Mouse (Mus musculus): ENCODE results near the gene Treh.
A peak's percentile ranks its signal among the peaks of the same experiment; 100 is the strongest.

Treh gene

DNA sequence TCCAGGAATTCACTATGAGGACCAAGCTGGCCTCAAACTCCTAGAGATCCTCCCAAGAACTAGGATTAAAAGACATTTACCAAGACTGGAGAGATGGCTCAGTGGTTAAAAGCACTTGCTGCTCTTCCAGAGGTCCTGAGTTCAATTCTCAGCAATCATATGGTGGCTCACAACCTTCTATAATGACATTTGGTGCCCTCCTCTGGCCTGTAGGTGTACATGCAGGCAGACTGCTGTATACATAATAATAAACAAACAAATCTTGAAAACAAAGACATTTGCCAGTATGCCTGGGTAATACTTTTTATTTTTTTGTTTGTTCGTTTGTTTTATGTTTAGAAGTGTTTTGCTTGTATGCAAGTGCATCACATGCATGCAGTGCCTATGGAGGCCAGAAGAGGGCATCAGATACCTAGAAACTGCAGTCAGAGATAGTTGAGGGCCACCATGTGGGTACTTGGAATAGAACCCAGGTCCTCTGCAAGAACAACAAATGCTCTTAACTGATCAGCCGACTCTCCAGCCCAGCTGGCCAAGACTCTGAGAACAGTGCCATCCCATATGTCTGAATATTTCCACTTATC, 5.3 kb downstream of the Treh start:
- DNase-seq: no peak

DNA sequence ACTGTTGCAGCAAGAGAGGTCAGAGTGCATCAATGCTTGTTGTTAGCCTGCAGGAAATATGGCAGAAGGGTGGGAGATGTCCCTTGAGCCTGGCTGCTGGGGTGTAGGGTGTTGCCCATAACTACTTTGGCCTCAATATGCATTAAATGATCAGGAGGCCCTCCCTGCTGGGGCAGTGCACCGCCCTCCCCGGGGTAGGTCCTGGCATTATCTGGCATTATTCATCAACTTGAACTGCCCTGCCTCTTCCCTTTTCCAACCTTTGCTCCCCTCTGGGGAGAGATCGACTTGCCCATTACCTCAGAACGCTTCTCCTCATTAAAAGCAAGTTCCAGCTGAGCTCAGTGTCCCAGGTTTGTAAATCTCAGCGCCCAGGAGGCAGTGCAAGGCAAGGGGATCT, 6.5 kb downstream of the Treh start:
- DNase-seq: no peak

DNA sequence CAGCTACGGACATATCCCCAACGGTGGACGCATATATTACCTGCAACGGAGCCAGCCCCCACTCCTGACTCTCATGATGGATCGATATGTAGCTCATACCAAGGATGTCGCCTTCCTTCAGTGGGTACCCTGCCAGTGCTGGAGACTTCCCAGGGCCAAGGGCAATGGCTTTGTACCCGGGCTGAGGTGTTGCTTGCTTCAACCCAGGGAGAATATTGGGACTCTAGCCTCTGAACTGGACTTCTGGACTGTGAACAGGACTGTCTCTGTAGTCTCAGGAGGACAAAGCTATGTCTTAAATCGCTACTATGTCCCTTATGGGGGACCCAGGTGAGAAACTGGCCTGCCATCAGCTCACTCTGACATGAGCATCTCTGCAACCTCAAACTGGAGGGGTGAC, 10.0 kb downstream of the Treh start:
- no peak for DNase-seq

DNA sequence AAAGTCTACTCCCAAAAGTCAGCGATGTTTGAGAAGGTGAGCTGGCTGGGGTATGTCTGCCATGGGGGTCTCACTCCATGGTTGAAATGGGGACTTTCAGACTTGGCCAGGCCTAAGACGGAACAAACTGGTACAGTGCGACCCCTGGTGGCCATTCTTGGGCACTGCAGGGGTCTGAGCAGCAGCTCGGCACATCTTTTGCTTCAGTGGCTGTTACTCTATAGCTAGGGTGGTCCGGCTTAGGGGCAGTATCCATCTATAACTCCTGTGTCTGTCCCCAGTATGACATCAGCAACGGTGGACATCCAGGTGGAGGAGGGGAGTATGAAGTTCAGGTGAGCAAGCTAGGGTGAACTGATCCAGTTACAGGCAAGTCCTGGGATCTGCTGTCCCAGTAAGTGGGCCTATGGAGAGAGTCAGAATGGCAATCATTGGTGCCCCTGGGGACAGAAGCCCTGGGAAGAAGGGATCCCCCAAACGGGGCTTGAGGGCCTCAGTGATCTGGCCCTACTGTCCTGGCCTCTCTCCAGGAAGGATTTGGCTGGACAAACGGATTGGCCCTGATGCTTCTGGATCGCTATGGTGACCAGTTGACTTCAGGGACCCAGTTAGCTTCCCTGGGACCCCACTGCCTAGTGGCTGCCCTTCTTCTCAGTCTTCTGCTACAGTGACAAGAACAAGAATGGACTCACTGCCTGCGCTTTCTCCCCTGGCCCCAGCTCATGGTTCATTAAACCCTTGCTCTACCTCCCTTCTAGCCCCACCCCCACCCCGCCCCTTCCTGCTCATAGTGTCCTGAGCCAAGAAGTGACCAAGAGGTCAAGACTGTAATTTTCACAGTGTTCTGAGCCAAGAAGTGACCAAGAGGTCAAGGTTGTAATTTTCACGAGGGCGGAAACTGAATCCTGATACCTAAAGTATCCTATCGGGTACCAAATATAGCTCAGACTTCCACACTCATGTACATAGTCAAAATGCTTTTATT, 12.6 kb downstream of the Treh start:
- peak; percentile 68 to 72 for DNase-seq

DNA sequence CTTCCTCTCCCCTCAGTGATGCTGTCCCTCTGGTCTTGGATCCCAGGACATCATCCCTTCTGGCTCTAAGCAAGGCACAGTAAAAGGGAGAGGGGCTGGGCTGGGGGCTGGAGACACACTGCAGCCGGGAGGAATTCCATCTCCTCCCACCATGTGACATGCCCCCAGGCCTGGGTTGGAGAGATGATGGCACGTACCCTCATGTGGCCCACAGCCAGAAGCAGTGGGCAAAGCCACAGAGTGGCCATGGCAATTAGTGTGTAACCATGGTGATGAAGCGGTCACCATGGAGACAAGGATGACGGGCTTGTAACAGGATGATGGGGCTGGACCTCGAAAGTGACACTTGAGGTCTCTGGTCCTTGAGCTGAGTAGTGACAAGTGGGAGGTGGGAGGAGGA, 13.6 kb downstream of the Treh start:
- no peak for DNase-seq

DNA sequence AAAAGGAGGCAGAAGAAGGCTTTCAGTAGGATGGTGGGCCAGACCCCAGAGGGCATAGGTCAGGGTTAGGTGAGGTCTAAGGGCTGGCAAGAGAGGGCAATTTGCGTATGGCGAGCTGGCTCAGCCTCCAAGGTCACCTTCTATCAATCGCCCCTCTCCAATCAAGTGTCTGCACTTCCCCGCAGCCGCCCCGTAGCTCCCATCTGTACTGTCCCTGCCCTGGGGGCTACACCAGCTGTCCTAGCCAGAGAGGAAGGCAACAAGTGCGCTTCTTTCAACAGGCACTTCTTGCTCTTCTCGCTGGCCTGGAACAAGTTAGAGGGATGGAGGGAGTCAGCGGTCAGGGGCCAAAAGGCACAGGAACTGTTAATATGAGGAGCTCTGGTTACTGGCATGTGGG, 15.0 kb downstream of the Treh start:
- no peak for DNase-seq

DNA sequence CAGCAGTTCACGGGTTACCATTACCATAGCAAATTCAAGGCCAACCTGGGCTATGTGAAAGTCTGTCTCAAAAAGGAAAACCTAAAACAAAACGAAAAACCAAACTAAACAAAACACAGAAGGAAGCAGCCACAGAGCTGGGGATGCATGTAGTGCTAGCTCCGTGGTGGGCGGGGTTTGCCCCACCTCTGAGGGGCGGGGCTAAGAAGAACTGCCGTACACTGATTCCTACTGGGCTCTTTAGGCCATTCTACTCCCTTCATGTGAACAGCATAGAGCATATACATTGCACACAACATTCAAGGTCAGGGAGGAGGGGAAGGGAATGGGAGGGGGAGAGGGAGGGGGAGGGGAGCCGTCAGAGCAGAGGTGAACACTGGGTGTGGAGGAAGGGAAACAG, 17.6 kb downstream of the Treh start:
- DNase-seq: peak; percentile 54 to 59

DNA sequence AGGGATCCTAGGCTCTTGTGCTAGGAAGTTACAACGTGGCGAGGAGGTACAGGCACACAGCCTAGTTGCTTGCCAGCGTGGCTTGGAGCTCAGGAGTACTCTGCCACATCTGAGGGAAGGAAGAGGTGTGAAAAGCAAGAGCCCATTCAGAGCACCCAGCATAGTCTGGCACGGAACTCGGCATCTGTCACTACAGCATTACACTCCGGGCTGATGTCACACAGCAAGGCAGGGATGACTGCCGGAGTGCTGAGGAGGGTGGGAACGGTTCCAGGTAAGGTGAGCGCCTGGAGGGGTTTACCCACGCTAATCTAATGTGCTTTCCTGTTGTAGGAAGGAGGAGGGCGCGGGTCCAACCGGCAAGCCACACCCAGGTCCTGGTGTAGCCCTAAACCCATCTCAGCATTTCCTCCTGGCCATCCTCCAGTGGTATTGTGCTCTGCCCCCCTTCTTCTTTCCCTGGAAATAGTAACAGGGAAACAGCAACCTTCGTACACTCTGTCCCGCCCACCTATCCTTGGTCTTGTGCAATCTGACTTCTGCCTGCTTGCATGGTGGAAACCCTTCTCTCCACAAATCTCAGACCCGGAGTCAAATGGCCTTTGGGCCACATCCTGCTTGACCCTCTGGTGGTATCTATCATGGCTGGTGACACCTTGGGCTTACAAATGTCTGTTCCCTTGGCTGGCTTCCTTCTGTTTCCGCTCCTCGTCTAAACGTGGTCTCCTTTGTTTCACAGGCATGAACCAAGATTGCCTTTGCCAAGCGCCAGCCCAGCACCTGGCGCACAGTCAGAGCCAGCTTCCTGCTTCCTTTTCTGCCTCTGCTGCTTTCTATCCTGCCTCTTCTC, 18.9 kb downstream of the Treh start:
- DNase-seq: peak; percentile 41 to 47

DNA sequence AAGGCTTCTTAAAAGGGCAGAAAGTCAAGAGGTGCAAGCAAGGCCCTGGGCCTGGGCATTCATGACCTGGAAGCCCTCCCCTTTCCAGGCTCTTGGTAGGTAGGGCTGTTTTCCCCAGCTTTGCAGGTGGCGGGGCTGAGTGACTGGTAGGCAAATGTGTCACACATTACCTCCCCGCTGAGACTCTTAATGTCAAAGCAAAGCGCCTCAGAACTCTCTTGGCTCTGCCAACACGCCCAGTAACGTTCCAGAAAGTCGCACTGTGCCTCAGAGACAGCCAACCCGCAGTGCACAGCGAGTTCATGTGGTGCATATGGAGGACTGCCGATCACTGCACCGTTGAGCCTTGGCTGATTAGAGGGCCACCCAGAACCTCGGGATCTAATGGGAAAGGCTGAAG, 20.0 kb downstream of the Treh start:
- DNase-seq: no peak

DNA sequence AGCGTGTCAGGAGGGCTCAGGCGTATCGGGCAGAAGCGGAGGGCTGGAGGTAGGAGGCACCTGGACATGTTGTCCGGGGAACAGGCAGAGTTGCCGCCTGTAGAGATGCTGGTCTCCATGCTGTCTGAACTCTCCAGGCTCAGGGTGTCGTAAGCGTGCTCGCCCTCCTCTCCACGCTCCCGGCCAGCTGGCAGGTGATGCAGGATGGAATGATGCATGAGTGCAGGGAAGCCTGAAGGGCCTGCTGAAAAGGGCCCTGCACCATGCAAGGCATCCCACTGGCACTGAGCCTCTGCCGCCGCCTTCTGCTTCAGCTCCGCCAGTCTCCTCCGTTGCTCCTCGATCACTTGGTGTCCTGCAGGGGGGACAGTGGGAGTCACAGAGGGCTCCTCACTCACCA, 24.8 kb downstream of the Treh start:
- DNase-seq: no peak

DNA sequence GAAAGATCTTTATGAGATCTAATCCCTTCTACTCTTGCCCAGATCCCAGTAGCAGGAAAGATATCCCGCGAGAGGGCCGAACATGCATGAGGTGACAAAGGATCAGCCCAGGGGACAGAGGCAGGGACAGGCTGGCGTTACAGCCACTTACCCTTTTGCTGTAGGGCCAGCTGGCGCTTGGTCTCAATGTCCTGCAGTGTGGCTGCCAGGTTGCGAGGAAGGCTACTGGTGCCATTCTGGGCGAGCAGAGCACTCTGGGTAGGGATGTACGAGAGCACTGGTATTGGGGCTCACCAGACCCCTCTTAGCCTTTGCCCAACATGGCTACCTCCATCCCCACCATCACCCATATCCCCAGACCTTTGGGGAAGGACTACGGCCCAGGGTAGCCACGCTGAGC, 26.2 kb downstream of the Treh start:
- no peak for DNase-seq

DNA sequence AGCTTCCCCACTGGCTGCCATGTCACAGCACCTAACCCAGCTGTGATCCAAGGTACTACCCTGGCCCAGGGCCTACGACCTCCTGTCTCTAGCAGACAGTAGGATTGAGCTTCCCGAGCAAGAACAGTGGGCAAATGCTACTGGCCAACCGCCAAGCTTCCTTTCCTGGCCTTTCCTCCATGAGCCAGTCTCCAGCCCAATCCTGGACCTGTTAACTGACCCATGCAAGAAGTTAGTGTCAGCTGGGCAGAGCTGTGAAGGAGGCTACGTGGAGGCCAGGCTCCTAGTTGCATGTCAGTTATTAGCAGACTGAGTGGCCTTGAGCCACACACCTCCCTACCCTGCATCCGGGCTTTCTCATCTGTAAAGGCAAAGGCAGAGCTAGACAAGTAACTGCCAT, 26.7 kb downstream of the Treh start:
- no peak for DNase-seq

DNA sequence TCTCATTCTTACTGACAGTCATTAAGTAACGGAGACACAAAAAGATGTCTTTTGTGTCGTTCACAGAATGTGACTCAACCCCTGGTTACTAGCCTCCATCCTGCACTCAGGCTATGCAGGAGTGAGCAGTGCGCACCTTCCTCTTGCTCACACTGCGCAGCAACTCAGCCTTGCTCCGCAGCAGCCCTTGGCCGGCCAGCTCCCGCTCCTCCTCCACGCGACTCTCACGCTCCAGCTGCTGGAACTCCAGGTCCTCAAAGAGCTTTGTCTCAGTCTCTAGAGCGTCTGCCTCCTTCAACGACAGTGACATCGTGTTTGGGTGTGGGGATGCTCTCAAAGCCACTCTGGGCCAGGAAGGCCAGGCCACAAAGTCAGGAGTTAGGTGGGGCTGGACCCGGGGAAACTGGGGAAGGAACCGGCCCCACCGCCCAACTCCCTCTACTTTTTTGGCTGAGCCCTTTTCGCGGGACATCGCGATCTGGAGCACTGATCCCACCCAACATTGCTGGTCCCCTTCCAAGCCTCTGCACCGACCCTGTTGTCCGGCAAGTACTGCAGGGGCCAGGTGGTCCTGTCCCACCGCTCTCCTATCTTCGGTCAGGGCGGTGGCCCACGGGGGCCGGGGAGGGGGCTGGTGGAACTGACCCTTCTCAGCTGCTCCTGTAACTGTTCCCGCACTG, 34.9 kb downstream of the Treh start:
- no peak for DNase-seq

DNA sequence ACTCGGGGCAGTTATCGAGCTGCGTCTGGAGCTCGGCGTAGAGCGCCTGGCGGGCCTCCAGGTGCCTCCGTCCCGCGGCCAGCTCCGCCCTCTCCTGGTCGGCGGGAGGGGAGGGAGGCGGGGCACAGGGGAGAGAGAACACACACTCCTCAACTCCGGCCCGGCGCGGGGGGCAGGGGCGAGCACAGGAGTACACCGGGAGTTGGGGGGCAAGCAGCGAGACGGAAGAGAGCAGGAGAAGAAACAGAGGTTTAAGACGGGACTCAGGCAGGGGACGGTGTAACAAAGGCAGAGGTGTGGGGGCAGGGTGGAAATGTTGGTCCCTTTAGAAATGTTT, 35.4 kb downstream of the Treh start:
- peak; percentile 74 to 80 for DNase-seq

DNA sequence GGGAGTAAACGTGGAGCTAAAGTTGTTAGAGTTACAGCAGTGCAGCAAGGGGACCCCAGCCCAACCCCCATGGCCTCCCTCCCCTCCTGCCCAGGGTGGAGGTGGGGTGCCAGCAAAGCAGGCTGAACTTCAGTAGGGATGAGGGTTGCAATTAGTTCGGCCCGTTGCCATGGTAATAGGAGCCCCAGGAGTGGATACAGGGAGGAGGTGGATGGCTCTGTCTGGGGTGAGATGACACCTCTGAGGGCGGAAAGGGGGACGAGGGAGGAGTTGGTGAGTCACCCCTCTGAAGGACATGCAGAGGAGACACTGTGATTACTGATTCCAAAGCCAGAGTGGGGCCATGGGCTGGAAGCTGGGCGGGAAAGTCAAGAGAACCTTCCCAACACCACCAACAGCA, 35.9 kb downstream of the Treh start:
- DNase-seq: no peak

DNA sequence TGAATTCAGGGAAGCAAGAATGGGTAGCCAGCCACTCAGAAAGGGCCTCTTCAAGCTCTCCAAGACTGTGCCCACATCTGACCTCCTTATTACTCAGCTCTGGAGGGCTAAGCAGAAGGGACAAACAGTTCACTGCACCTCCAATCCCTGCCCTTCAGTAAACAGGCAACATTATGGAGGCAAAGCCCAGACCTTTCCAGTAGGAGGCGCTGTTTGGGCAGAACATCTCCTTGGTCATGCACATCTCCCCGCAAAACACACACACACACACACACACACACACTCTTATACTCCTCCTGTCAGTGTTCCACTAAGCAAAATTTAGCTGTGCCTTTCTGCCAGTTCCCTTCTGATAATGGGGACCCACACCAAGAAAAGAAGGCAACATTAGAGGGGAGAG, 36.6 kb downstream of the Treh start:
- DNase-seq: no peak

DNA sequence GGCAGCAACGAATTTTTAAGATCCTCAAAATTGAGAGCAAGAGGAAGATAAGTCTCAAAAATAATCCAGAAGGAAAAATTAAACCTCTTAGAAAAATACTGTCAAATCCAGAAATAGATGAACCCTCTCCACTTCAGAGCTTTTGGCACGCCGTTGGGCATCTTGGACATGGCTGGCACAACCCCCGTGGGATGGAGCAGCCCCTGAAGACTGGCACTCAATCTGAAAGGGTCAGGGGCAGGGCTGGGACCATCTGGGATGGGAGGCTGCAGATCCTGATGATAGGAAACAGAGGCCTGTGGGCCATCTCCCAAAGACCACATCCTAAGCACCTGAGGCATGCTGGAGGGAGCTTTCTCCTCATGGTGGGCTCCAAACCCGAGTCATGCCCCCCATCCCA, 37.2 kb downstream of the Treh start:
- no peak for DNase-seq

DNA sequence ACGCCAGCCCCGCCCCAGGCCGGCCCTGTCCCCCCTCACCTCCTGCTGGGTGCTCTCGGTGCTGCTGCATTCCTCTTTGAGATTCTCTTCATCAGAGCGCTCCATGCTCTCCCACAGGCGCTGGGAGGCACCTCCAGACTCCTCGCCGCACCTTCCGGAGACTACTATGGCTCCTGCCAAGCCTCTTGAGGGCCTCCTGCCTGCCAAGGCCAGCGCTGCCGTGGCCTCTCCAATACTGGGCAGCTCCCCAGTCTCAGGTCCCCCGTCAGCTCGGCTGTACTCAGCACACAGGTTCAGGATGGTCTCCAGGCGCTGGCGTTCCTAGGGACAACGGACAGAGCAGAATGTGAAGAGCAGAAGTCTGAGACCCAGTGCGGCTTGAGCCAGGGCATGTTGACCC, 38.6 kb downstream of the Treh start:
- DNase-seq: no peak

DNA sequence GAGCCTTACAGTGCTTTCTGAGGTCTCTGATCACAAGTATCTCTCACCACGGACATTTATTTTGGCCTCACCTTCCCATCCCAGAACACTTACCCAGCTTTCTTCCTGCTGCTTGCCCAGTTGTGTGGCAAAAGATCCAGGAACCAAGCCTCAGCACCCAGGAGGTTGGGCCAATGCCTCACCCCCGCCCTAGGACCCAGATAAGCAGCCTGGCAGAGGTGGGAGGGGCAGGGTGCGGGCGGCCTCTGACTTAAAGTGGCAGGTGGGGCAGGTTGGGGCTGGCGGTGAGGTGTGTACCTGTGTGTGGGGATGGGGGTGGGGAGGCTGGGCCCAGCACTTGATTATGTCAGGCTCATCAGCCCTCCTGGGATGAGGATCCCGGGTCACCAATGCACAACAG, 40.0 kb downstream of the Treh start:
- DNase-seq: no peak

DNA sequence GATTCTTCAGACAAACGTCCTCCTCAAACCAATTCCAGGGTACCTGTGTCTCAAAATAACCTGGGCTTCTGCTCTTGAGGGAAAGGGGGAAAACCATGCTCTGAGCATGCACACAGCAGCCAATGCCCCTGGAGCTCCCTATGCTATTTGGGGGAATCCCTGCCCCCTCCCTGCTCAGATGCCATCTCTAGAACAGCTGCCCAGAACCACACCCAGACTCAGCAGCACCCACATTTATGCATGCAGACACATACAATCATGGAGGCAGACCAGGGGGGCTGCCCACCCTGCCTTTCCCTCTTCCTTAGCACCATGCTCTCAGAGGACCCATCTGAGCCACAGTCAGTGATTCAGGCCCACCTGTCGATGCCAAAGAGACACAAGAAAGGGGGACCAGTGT, 40.5 kb downstream of the Treh start:
- DNase-seq: no peak

DNA sequence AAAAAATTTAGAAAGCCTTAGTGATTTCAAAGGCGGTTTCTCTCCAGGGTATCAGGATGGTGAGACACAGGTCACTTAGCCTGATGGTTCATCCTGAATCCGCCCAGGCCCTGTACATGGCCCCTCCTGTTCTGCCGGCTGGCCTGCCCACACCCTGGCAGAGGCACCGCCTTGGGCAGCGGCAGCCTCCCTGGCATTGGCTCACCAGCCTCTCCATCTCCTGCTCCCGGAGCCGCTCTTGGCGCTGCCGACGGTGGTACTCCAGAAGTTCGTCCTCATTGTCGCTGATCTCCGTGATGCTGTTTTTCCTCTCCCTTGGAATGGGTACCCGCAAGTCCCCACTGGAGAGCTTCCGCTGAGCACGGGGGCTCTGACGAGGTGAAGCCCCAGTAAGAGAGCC, 42.1 kb downstream of the Treh start:
- DNase-seq: no peak

DNA sequence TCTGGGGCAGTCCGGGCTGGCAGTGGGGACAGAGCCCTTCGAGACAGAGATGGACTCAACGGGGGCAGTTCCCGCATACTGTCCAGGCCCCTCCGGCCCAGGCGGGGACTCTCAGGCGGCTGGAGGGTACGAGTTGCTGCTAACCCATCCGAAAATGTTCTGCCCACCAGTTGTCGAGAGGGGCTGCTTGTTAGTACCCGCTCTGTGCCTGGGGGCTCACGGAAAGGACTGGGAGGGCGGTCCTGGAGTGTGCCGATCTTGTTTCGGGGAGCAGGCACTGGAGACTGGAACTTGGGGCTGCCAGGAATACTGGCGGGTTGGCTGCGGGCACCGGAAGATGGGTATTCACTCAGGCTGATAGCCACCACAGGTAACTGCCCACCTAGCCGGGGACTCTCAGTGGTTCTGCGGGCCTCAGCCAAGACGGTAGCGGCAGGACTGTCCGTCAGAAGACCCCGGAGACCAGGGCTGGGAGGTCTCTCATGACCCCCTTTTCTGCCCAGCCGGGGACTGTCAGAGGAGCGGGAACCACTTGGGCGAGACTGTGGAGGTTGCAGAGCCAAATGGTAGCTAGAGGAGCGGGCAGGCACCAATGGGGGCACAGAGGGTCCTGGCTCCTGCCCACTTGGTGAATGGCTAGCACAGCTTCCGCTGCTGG, 42.8 kb downstream of the Treh start:
- no peak for DNase-seq
